Mouse (Mus musculus) cortical plate, adult 2 months (tissue): ENCODE data around the gene Slc22a17.
"Not testable (repeated sequence)": the region's sequence is repeated elsewhere in the genome, so short reads cannot be mapped to it uniquely, and the experiment has no call there.

Source experiments
- CTCF ChIP-seq: fragments of 200-500 bp; IDR thresholded peaks from 2 replicates; pipeline ENCODE4 v1.5.1; 2011; ENCODE audit warnings: mild to moderate bottlenecking, control low read depth, low read length; ENCODE audit not compliant: insufficient read depth; ENCODE audit errors: extremely low read depth
- POLR2A ChIP-seq: fragments of 200-500 bp; IDR thresholded peaks from 2 replicates; pipeline ENCODE4 v1.6.1; 2011; ENCODE audit warnings: mild to moderate bottlenecking, low read length, control low read depth; ENCODE audit not compliant: insufficient read depth; ENCODE audit errors: extremely low read depth

DNA sequence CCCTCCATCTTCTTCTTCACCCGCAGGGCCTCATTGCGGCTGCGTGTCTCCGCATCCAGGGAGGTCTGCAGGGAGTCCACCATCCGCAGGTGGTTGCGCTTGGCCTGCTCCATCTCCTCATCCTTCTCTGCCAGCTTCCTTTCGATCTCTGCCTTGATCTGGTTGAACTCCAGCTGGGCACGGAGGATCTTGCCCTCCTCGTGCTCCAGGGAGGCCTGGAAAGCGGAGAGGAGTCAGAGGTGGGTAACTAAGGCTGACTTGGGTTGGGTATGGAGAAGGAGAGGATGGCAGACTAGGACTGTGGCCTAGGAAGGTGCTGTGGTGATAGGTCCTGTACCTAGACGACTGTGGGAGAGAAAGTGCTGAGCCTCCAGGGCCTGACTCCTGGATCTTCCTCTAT is 34.1 kb upstream of the Slc22a17 start:
- TF ChIP-seq CTCF, POLR2A: not testable (repeated sequence)
